Mouse (Mus musculus): Measurements from ENCODE around the gene Kctd18.
"Not testable (repeated sequence)": the region's sequence is repeated elsewhere in the genome, so short reads cannot be mapped to it uniquely, and the experiment has no call there.

Gene Kctd18

GRCm38 (mm10) chr1:58018856-58019255 lies at the start of gene Kctd18:
Gene Kctd18, minus strand, starts transcription at chr1:58018956.
- DNase-seq (ENCODE audit: low spot score in 2 of 2) = no peak

- DNase-seq (ENCODE audit: low spot score in 2 of 2) = no peak
These were observed 46.9 kb upstream of the Kctd18 start for GRCm38 (mm10) chr1:58065606-58066005.

- DNase-seq (ENCODE audit: low spot score in 2 of 2) = no peak
These were observed 46.4 kb upstream of the Kctd18 start for GRCm38 (mm10) chr1:58065151-58065550.

GRCm38 (mm10) chr1:58062131-58062530 lies 43.4 kb upstream of the Kctd18 start:
- DNase-seq (ENCODE audit: low spot score in 2 of 2) = no peak

GRCm38 (mm10) chr1:58058846-58059245 lies 40.1 kb upstream of the Kctd18 start:
- no peak for DNase-seq (ENCODE audit: low spot score in 2 of 2)

GRCm38 (mm10) chr1:58056939-58057338 lies 38.2 kb upstream of the Kctd18 start:
- DNase-seq (ENCODE audit: low spot score in 2 of 2) = no peak

GRCm38 (mm10) chr1:58056074-58056807 lies 37.5 kb upstream of the Kctd18 start:
- DNase-seq (ENCODE audit: low spot score in 2 of 2) = no peak

GRCm38 (mm10) chr1:58055598-58055997 lies 36.8 kb upstream of the Kctd18 start:
- no peak for DNase-seq (ENCODE audit: low spot score in 2 of 2)

- no peak for DNase-seq (ENCODE audit: low spot score in 2 of 2)
These were observed 30.4 kb upstream of the Kctd18 start for GRCm38 (mm10) chr1:58049126-58049525.

- no peak for DNase-seq (ENCODE audit: low spot score in 2 of 2)
These were observed 28.1 kb upstream of the Kctd18 start for GRCm38 (mm10) chr1:58046721-58047290.

- no peak for DNase-seq (ENCODE audit: low spot score in 2 of 2)
These were observed 26.8 kb upstream of the Kctd18 start for GRCm38 (mm10) chr1:58045546-58045945.

- DNase-seq (ENCODE audit: low spot score in 2 of 2) = no peak
These were observed 26.3 kb upstream of the Kctd18 start for GRCm38 (mm10) chr1:58045076-58045475.

GRCm38 (mm10) chr1:58037306-58037705 lies 18.6 kb upstream of the Kctd18 start:
- DNase-seq (ENCODE audit: low spot score in 2 of 2) = not testable (repeated sequence)

GRCm38 (mm10) chr1:58031160-58031769 lies 12.5 kb upstream of the Kctd18 start:
- DNase-seq (ENCODE audit: low spot score in 2 of 2) = peak; percentile 35 to 72

GRCm38 (mm10) chr1:58030156-58030871 lies 11.6 kb upstream of the Kctd18 start:
- no peak for DNase-seq (ENCODE audit: low spot score in 2 of 2)

GRCm38 (mm10) chr1:58029636-58030117 lies 10.9 kb upstream of the Kctd18 start, which contains the start of gene Aox1:
Gene Aox1, plus strand, starts transcription at chr1:58029931.
- no peak for DNase-seq (ENCODE audit: low spot score in 2 of 2)

GRCm38 (mm10) chr1:58027707-58028106 lies 9.0 kb upstream of the Kctd18 start:
- DNase-seq (ENCODE audit: low spot score in 2 of 2) = no peak

- DNase-seq (ENCODE audit: low spot score in 2 of 2) = not testable (repeated sequence)
These were observed 12.4 kb downstream of the Kctd18 start for GRCm38 (mm10) chr1:58006388-58006787.

- DNase-seq (ENCODE audit: low spot score in 2 of 2) = no peak
These were observed 20.6 kb downstream of the Kctd18 start for GRCm38 (mm10) chr1:57998146-57998545.

- no peak for DNase-seq (ENCODE audit: low spot score in 2 of 2)
These were observed 22.6 kb downstream of the Kctd18 start for GRCm38 (mm10) chr1:57996133-57996615.

GRCm38 (mm10) chr1:57995432-57996132 lies 23.2 kb downstream of the Kctd18 start, which contains the start of gene Sgo2a:
Gene Sgo2a, plus strand, starts transcription at chr1:57995971.
- peak; percentile 84 to 95 for DNase-seq (ENCODE audit: low spot score in 2 of 2)

All from thymus, postnatal 10 days (tissue).